Mouse (Mus musculus) natural killer cell, adult 2 months (primary cell): Measurements from ENCODE around the gene Poln.

ENCODE experiments used
- DNase-seq, 2 experiments: peaks; one replicate each; pipeline ENCODE4 v3.0.0; 2022; ENCODE audit warnings: low spot score in 2 of 2

Poln gene

DNA sequence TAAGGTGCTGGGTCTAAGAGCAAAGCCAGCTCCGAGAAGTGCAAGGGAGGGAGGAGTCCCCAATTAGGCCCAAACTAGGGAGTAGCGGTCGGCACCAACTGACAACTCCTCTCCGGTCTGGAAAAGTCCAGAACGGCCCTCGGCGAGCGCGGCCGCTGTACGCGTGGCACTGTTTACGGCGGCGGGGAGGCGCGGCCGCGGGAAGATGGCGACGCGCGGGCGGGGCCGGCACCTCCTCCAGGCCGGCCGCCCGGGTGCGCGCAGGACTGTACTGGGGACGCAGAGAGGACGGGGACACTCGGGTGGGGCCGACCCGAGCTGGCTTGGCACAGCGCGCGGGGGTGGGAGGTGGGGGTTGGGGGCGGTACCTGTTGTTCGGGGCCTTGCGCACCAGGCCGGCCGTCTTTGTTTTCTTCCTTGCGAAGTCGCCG lies 17.7 kb upstream of the Poln start:
- DNase-seq, result peak; percentile 37 to 42

DNA sequence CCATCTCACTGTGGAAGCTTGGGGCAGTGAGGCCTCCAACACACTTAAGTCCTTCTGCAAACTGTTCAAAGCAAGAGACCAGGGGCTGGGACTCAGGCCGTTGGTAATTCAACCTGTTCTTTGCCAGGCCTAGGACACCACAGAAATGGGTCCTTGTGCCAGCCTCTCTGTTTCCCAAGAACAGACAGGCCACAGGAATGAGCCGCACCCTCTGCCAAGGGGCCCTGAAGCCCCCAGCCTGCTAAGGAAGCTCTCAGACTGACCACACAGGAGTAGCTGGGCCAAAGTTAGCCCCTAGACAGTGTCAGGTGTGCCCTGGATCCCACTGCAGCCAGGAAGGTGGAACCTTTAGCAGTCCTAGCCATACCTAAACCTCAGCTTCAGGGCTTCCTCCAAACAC lies 17.1 kb upstream of the Poln start:
- no peak for DNase-seq

DNA sequence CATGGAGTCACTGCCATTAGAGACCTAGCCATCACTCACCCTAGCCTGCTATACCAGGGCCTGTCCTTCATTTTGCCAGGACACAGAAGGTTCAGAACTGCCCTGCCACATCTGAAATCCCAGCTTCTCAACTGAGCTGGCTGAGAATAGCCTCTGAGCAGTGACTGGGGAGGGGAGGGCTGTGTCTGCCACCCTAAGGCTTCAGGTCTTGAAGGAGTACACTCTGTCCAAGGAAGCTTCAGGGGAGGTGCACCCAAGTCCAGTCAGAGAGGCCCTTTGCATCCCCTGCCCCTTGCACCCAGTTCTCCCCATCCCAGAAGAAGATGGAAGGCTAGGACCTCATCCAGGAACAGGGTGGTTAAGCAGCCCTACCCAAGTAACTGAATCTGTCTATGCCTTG lies 16.5 kb upstream of the Poln start:
- no peak for DNase-seq

DNA sequence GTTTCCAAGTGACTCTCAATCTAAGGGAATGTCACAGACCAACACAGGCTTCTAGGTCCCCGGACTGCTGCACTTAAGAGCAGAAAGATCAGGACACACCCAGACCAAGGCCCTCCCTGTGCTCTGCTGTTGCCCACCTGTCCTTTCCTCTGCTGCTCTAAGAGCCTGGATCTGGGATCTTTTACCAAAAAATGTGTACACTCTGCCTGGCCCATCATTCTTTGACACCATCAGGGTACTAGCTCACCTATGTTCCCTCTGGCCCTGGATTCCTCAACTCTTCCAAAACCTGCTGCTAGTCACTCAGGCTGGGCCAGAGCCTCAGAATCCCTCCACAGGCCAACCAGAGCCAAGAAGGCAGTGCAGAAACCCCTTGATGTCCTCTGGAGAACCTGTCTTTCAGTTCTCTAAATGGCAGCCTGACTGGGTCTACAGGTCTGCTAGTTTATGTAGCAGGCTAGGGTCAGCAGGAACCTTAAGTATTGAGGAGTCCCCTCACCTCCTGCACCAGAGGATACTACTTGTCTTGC lies 15.9 kb upstream of the Poln start:
- DNase-seq, result no peak

DNA sequence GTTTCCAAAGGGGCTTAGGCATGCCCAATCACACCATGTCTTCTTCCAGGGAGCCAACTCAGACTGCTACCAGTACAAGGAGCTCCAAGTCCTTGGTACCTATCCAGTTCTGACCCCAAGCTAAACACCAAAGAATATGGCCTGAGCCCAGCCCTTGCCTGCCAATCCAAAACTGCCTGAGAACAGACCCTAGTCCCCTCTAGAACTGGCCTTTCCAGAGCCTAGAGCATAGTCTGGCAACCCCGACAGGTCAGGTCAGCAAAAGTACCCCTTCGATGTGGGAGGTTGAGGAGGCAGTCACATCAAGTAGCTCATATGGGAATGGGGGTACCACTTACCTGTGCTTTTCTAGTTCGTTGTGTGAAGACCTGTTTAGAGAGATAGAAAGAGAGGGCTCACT lies 14.7 kb upstream of the Poln start:
- no peak for DNase-seq

DNA sequence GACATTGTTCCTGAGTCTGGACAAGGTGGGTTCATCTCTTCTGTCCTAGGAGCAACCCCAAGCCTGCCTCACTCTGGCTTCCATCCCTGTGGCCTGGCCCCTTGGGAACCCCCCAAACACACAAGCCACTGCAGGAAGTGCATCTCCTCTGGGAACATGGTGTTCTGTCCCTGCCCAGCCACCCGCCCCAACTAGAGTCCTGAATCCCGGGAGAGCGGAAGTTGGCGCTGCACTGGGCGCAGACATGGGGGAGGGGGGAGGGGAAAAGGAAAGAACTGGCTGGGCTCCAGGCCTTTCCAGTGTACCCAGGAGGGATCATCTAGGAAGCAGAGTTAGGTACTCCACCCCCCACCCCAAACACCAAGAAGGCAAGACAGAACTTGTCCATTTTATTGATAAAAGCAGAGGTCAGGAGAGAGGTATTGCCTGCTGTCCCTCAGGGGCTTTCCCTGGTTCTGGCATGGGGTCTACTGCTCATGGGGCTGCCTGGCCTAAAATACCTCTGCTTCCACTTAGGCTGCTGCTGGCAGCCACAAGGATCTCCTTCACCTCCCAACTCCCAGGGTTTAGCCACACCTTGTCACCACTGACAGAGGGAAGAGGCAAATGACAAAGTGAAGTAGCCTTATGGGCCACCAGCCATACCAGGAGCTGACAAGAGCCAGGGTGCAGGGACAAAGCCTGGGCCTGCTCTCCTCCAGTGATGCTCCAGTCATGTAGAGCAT lies 14.1 kb upstream of the Poln start:
- no peak for DNase-seq

DNA sequence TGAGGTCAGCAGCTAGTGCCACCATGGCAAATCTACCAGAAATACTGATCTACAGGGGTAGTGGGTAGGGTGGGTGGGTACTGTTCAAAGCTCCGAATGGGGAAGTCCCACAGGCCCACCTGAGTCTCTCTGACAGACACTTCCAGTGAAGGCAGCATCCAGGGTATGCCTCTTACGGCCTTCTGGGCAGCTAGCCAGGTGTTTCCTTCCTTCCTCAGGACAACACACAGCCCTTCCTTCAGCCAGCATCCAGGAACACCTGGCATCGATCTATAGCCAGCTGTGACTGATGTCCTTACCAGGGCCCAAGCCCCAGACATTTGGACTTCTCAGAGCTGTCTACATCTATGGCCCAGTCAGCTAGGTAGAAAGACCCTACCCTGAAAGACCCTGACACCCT lies 13.2 kb upstream of the Poln start:
- no peak for DNase-seq

DNA sequence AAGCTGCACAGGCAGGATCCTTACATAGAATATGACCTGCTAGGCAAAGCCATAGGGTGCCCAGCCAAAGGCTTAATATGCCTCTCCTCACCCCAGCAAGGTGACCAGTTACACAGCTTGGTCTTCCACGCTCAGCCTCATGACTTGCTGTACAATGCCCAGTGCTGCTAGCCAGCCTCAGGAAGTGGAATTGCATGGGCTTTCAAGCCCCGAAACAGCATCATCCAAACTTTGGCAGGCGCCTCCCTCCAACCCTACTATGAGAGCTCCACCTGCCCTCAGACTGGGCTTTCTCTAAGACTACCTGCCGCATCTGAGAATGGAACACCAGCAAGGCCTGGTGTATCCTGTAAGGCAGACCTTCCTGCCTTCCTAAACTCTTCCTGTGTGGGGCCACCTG lies 8.6 kb upstream of the Poln start:
- no peak for DNase-seq

DNA sequence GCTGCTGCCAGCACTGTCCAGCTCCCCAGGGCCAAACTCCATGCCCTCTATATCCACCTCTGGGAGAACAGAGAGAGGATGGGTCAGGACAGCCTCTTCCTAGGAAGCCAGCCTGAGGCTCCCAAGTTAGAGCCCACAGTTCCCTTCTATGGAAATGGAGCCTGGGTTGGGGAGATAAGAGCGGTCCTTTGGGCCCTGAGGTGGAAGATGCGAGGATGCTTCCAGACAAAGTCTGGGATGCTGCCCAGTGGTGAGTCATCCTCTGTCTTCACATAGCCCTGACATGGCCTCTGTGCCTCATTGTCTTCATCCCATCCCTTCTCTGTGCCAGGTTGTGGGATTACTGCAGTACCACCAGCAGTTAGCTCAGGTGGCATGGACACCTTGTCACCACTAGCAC lies 7.8 kb upstream of the Poln start:
- no peak for DNase-seq

DNA sequence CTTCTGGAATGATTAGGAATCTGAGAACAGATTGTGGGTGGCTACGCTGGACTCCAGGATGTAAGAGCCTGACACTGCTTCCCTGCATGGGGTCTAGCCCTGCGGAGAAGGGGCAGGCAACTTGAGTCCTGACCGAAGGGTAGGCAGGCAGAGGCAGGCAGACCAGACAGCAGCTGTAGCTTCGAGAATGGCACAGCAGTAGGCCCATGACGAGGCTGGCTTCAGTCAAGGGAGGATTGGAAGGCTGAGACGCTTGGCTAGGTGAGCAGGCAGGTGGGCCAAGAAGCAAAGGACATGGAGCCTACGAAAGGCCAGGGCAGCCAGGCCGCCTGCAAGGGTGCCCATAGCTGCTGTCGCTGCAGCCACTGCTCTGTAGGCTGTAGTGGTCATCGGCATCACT lies 7.4 kb upstream of the Poln start:
- DNase-seq, result no peak

DNA sequence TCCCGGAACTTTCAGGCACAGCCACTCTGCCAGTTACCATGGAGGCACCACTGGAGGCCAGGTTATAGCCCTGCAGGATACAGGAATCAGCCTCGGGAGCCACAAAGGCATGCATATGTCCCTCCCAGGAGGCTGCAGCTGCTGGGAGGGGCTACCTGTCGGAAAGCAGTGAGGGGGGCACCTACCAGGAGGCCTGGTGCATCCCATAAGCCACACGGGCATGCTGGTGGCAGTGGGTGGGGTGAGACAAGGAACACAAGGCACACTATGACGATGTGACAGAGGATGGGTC lies 6.1 kb upstream of the Poln start:
- no peak for DNase-seq

DNA sequence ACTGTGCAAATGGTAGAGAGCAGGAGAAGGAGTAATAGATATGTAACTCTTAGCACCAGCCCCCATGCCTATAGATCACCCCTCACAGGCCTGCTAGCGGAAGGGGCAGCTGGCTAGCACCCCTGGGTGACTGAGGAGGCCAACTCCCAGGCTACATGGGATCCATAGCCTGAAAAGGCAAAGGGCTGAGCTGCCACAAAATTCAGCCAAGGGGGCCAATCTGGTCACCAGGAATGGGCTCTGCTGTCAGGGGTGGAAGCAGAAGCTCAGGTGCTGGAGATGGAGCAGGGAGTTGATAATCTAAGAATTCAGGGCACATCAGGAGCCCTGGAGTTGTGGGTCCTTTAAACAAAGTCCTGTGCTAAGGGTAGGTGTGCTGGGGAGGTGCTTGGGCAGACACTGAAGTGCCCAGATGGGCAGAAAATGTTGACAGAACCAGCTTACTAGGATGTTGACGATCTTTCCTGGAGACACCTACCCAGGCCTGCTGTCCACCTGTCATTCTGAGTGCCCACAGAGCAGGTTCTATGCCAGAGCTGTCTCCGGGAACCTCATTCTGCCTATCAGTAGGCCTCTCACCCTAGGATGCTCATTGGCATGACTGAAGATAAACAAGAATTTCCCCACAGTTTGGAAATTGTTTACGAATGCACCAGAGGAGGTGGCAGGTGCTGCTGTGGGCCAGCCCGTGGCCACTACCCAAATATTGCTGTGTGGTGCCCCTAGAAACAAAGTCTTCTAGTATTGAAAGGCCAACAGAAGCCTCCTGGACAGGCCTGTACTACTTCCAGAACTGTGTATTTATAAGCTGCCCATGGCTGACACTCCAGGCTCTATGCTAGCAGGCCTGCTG lies 5.5 kb upstream of the Poln start:
- DNase-seq, result no peak

DNA sequence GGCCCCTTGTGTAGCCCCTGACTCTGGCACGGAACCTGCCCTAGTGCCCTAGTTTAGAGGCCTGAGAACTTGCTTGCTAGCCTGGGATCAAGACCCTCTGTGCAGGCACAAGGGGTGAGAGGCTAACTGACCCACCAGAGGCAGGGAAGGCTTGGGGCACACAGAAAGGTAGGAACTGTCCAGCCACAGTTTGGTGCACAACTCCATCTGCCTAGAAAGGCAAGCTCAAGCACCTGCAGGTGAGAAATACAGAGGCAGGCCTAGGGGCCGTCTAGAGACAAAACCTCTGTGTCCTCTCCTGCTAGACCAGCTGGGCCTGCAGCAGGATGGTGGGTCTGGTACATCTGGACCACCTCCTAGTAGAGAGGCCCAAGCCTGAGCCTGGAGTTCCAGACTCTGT lies 4.8 kb upstream of the Poln start:
- no peak for DNase-seq

DNA sequence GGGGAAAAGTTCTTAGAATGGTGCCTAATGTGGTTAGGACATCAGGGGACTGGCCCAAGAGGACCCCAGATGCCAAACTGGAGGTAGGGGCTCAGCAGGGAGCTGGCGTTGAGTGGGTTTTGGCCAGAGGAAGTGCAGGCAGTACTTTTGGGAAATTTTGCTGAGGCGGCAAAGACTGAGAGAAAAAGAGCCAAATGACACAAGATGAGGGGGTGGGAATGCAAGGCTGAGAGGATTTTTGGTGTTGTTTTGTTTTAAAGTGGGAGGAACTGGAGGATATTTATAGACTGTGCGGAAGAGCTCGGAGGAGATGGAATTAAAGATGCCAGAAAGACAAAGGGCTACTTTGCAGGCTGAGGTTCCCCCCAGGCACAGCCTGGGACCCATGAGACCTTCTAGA lies 1.5 kb upstream of the Poln start:
- no peak for DNase-seq

DNA sequence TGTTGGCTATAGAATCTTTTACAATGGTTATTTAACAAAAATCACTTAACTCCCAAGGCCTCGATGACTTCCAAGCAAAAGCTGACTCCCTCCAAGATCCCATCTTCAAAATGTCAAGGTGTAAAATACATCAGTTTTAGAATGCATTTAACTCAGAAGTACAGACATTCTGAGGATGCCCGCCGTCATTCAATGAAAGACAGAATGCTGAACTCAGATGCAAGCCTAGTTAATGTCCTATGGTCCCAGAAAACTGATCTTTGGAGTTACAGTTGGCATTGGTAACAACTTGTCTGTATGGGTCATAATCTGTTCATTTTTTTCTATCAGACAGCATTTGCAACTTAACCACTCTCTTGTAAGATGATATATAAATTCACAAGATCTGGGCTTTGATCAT lies 706 bp upstream of the Poln start:
- DNase-seq, result no peak

DNA sequence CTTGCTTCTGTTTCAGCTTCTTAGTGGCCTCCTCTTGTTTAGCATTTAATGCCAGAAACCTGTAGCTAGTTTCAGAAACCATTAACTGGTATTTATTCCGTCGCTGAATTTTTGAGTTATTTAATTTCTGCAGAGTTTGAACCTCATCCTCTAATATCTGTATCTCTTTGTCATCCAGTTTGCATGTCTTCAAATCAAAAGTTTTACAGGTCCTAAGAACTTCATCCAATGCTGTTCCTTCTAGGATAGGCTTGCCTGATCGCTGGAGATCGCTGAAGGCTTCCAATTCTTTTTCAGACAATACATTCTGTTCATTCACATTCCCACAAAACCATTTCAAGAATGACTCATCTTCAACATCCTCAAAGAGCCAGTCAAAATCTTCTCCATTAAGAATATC lies 1.4 kb downstream of the Poln start:
- DNase-seq, result no peak

DNA sequence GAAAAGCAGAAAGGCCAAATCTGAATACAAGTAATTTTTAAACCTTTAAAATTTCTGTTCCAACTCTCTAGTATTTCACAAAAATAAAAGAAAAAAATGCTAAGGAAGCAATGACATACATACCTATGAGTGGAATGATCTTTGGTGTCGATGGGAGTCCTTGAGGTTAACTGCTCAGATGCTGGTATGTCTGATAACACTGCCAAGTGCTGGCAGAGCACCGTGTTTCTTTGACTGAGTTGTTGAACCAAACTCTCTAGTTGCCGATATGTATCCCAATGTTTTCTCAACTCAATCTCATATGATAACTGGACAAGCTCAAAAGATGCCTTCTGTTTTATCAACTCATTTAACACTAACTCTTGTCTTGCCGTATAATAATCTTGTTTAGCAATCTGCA lies 3.5 kb downstream of the Poln start:
- DNase-seq, result no peak

DNA sequence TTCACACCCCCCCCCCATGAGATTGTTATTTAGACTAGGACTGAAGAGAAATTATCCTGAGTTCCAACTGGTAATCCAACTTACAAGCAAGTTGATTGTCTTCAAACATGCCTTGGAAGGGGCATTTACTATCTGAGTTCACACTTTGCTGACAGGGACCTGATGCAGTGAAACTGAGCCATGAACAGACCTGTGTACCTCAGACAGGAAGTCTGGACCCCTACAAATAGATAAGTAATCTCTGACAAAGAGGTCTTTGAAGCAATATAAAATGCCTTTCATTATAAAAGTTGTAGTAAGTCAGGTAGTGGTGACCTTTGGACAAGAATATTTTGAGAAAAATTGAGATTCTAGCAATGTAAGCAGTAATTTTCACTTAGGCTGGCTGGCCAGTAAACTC lies 20.8 kb downstream of the Poln start:
- DNase-seq, result no peak

DNA sequence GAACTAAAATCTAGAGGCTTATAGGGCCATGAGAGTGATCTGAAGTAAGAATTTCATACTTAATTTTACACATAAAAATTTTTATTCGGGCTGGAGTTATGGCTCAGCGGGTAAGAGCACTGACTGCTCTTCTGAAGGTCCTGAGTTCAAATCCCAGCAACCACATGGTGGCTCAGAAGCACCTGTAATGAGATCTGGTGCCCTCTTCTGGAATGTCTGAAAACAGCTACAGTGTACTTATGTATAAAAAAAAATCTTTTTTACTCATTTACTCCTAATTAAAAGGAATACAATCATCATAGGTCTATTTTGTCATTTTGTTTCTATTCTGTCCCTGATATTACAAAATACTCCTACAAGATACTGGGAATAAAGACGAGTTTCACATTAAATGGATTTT lies 21.7 kb downstream of the Poln start:
- DNase-seq, result no peak

DNA sequence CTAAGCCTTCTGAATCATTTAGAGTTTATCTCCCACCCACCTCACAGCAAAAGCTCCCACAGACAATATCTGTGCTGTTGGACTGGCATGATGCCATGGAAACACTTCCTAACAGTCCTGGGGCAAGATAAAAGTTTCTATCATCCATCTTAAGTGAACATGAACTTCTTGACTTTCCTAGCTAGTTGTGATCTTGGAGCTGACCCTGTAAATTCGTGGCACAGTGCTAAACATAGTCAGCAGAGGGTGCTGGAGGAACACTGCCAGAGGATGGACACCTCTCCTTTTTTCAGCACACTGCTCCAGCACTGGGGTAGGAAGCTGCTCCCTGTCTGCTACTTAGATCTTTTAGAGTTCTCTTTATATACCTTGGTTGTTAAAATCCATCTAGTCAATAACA lies 29.5 kb downstream of the Poln start:
- no peak for DNase-seq

DNA sequence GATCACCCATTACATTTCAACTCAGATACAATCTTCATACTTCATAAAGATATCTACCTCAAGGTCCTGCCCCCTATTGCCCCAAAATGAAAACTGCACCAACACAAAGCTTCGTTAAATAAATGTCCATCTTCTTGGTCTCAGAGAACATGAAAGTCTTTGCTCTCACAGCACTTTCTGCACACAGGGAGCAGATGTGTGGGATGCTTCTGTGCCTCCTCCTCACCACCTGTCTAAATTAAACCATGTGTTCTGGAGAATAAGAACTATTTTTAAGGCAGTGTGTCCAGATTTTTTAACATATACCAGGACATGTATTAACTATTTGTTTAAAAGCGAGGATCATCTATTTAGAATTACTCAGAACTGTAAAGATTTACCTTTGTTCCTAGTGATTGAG lies 36.5 kb downstream of the Poln start:
- no peak for DNase-seq

DNA sequence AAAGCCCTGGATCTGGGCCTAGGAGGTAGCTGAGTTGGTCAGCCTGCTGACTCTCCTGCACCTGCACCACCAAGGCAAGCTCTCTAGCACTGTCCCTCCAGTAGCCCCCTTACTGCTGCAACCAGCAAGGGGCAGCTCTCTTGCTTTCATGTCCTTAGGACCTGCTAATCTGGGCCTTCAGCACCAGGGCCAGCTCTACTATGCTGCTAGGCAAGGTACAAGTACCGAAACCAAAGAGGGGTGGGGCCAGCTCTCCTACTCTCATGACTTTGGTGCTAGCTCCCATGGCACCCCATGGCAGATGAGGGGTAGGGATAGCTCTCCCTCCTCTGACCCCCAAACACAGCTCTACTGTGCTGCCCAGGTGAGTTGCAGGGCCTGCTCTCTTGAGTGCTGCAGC lies 45.1 kb downstream of the Poln start:
- no peak for DNase-seq

DNA sequence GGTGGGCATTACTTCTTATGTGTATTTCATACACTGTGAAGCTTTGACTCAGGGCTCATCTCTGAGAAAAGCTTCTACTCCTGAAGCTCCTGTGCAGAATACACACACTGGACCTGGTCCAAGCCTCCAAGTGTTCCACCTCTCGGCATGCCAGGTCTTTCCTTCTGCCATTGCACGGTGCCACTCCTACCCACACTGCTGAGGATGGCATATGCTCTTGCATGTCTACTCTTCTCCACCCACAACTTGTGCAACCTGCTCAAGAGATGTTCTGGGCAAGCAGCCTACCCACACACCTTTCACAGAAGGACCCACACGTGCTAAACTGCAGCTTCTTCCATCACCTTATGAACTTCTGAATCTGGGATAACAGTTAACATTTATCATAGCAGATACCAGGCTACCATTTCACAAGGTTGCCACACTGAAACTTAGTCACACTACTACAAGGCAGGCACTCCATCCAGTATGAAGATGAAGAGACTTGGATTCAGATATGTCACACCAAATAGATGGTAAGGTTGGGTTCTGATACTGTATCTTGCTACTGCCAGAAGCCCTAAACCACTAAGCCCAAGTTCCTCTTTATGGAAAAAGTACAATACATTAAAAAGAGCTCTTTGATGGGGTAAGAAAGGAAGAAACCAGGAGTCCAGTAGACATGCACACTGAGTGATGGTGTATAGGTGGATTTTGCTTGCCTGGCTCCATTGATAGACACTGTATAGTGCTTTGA lies 50.0 kb downstream of the Poln start:
- no peak for DNase-seq
